Mouse (Mus musculus): ENCODE measurements around the gene Lyg2. TPM values are rescaled to one million over a fixed set of nuclear protein-coding genes. Genes with fewer than 3 reads are reported as not detected.

The Lyg2 gene
- not detected in 2 replicates for polyA plus RNA-seq (2015; fragmentation: Nextera tagmentation; extraction: Ambion mirVana)

- peaks cover 3% of the 10 kb centered on the region; the same call in 1 of the 2 replicates for H3K27me3 ChIP-seq
- H3K4me3 ChIP-seq = no peak within 1 kb of the TSS
- no peak for ATAC-seq (replicated peaks; ENCODE audit: insufficient number of reproducible peaks, insufficient read depth, low FRiP score, low read depth)
- H3K4me1 ChIP-seq (replicated peaks) = no peaks in the 10 kb centered on the region
- no peak within 1 kb of the TSS for H3K9ac ChIP-seq
- no peaks in the 10 kb centered on the region for H3K9me3 ChIP-seq (replicated peaks)
- H3K27ac ChIP-seq = no peak within 1 kb of the TSS
- 66% methylated on average over 5 of the region's 5 CpGs for WGBS
- no peaks in the 10 kb centered on the region for H3K36me3 ChIP-seq
- no peak within 1 kb of the TSS for H3K4me2 ChIP-seq
Observed at GRCm38 (mm10) chr1:37916393-37916792, at the start of gene Lyg2. TSS of gene Lyg2 (minus strand) at chr1:37916493.

DNA sequence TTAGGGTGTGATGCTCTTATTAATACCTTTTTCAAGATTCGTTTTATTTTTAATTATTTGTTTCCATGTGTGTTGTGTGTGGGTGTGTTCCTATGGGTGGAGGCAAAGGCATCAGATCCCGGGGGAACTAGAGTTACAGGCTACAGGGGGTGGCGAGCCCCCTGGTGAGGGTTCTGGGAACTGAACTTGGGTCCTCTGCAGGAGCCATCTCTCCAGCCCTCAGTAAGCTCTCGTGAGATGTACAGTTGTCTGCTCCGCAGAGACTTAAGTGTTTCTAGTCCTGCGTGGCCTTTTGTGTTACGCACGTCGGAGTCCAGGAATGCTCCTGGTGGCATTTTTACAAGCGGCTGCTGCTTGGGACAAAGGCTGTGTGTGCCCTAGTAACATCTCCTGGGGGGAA lies 49.3 kb upstream of the Lyg2 start:
- Histone ChIP-seq H3K9ac (no peak overlapping the region), H3K27me3 (no peaks in the 10 kb centered on the region), H3K36me3 (no peaks in the 10 kb centered on the region), H3K27ac (no peak overlapping the region), H3K4me1 (replicated peaks) (no peaks in the 10 kb centered on the region), H3K4me3 (no peak overlapping the region), H3K4me2 (no peak overlapping the region), H3K9me3 (replicated peaks) (no peaks in the 10 kb centered on the region)
- no peak for ATAC-seq (replicated peaks; ENCODE audit: insufficient number of reproducible peaks, insufficient read depth, low FRiP score, low read depth)
- 65% methylated on average over 10 of the region's 10 CpGs for WGBS

DNA sequence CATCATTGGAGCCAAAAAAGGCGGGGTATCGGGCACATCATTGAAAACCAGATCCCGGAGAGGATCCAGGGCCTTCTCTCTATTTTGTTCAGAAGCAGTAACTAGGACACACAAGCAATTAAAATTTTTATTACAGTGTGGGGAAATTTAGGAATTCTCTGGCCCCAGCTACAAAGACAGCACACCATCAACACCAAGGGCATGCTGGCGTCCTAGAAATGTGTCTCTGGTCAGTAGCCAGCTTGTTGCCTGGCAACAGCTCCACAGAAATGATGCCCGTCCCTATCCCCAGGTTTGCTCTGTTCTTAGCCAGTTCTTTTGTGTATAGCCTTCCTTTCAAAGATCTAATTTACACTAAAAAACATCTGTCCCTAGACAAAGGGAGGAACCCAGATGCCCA lies 43.2 kb upstream of the Lyg2 start:
- Histone ChIP-seq H3K36me3 (no peaks in the 10 kb centered on the region), H3K27ac (no peak overlapping the region), H3K9me3 (replicated peaks) (no peaks in the 10 kb centered on the region), H3K4me3 (no peak overlapping the region), H3K4me1 (replicated peaks) (0 out of 2 replicates have a peak, but pooled peaks cover 3% of the 10 kb centered on the region), H3K27me3 (no peaks in the 10 kb centered on the region), H3K9ac (no peak overlapping the region), H3K4me2 (no peak overlapping the region)
- 69% methylated on average over 5 of the region's 5 CpGs for WGBS
- ATAC-seq (replicated peaks; ENCODE audit: insufficient number of reproducible peaks, insufficient read depth, low FRiP score, low read depth) = no peak

DNA sequence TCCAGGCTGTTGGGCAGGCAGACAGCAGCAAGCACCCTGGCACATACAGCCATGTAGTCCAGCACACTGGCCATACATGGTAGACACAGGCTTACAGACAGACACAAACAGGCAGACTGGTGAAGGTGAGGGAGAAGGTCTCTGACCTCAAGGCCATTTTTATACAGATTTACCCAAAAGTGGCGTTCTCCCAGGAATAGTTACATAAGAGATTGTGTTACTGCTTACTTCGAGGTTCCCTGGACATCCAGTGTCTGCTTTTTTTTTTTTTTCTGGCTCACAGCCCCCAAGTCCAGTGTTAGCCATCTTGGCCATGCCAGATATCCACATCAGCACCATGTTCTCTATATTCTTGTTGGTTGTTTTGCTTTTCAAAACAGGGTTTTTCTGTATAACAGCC lies 42.2 kb upstream of the Lyg2 start:
- no peak for ATAC-seq (replicated peaks; ENCODE audit: insufficient number of reproducible peaks, insufficient read depth, low FRiP score, low read depth)

DNA sequence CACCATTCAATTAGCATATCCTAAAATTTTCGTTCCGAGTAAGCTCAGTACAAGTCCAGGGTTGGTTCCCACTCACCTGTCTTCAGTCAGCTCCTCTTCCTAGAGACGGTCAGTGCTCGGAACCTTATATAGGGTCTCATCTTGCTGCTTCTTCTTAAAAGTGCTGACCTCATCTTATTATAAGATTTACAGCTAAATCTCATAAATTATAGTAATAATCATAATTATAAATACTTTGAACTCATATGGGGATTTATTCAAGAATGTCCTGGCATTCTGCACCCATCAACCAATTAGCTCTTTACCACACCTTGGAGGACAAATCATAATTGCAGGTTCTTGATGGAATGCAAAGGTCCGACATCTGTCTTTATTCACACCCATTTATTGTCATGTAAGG lies 41.4 kb upstream of the Lyg2 start, which contains the start of gene Lyg1:
Gene Lyg1 (minus strand): TSS at position 101 of the 400 bp plus-strand sequence.
- Histone ChIP-seq H3K36me3 (no peaks in the 10 kb centered on the region), H3K4me1 (replicated peaks) (0 out of 2 replicates have a peak, but pooled peaks cover 3% of the 10 kb centered on the region), H3K27ac (no peak within 1 kb of the TSS), H3K9me3 (replicated peaks) (no peaks in the 10 kb centered on the region), H3K9ac (no peak within 1 kb of the TSS), H3K4me3 (no peak within 1 kb of the TSS), H3K4me2 (no peak within 1 kb of the TSS), H3K27me3 (no peaks in the 10 kb centered on the region)
- ATAC-seq (replicated peaks; ENCODE audit: insufficient number of reproducible peaks, insufficient read depth, low FRiP score, low read depth) = no peak
- WGBS = 83% methylated on average over 5 of the region's 5 CpGs

More for the DNA sequence above, 42.2 kb upstream of the Lyg2 start:
- H3K9me3 ChIP-seq (replicated peaks) = no peaks in the 10 kb centered on the region
- no peak overlapping the region for H3K4me2 ChIP-seq
- WGBS = 60% methylated on average over 2 of the region's 2 CpGs
- H3K9ac ChIP-seq = no peak overlapping the region
- H3K27me3 ChIP-seq = no peaks in the 10 kb centered on the region
- no peaks in the 10 kb centered on the region for H3K36me3 ChIP-seq
- no peak overlapping the region for H3K4me3 ChIP-seq
- 0 out of 2 replicates have a peak, but pooled peaks cover 3% of the 10 kb centered on the region for H3K4me1 ChIP-seq (replicated peaks)
- no peak overlapping the region for H3K27ac ChIP-seq

- ATAC-seq (replicated peaks; ENCODE audit: insufficient number of reproducible peaks, insufficient read depth, low FRiP score, low read depth) = no peak
- H3K36me3 ChIP-seq = no peaks in the 10 kb centered on the region
- no peaks in the 10 kb centered on the region for H3K27me3 ChIP-seq
- H3K4me1 ChIP-seq (replicated peaks) = 0 out of 2 replicates have a peak, but pooled peaks cover 3% of the 10 kb centered on the region
- H3K9me3 ChIP-seq (replicated peaks) = no peaks in the 10 kb centered on the region
- 19% methylated on average over 3 of the region's 3 CpGs for WGBS
- no peak overlapping the region for H3K4me3 ChIP-seq
- H3K4me2 ChIP-seq = no peak overlapping the region
- no peak overlapping the region for H3K27ac ChIP-seq
- no peak overlapping the region for H3K9ac ChIP-seq
Observed at GRCm38 (mm10) chr1:37956690-37957431, 40.6 kb upstream of the Lyg2 start.

DNA sequence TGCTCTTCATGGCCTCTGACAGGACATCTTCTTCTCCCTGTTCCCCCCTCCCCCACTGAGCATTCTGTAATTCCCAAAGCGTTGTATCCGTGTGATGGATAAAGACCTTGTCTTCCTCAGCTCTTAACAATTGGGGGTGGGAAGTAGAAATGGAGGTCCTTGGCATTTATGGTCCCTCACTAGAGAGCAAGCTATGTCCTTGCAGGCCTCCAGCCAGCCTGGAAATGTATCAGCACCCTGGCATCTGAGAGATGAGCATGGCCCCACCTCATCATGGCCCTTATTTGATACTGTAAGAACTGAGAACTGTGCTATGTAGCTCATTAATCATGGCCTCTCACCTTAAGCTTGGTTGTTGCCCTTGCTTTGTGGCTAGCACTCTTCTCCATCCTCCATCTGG lies 39.0 kb upstream of the Lyg2 start:
- 89% methylated on average over 2 of the region's 2 CpGs for WGBS
- no peak for ATAC-seq (replicated peaks; ENCODE audit: insufficient number of reproducible peaks, insufficient read depth, low FRiP score, low read depth)
- no peak overlapping the region for H3K4me3 ChIP-seq

DNA sequence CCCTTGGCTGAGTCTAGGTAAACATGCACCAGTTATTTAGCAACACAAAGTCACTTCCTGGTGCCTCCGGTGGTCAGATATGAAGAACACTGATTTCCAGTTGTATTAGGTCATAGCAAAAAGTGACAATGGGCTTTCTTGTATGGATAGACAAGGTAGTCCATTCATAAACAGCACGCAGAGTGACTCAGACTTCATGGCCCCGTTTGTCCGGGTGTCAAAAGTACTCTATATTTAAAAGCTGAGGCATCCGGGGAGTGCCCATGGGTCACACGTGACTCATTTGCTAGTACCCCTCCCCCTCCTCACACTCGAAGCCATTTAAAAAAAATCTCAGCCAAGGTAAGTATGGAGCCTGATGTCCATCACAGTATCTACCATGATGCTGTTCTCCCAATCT lies 38.5 kb upstream of the Lyg2 start:
- WGBS = 63% methylated on average over 7 of the region's 7 CpGs
- H3K4me1 ChIP-seq (replicated peaks) = 0 out of 2 replicates have a peak, but pooled peaks cover 3% of the 10 kb centered on the region
- no peak for ATAC-seq (replicated peaks; ENCODE audit: insufficient number of reproducible peaks, insufficient read depth, low FRiP score, low read depth)
- no peaks in the 10 kb centered on the region for H3K9me3 ChIP-seq (replicated peaks)
- H3K9ac ChIP-seq = no peak overlapping the region
- no peaks in the 10 kb centered on the region for H3K27me3 ChIP-seq
- H3K36me3 ChIP-seq = no peaks in the 10 kb centered on the region
- H3K4me3 ChIP-seq = no peak overlapping the region
- no peak overlapping the region for H3K4me2 ChIP-seq
- no peak overlapping the region for H3K27ac ChIP-seq

More for the DNA sequence above, 39.0 kb upstream of the Lyg2 start:
- Histone ChIP-seq H3K9me3 (replicated peaks) (no peaks in the 10 kb centered on the region), H3K4me1 (replicated peaks) (0 out of 2 replicates have a peak, but pooled peaks cover 3% of the 10 kb centered on the region), H3K9ac (no peak overlapping the region), H3K36me3 (no peaks in the 10 kb centered on the region), H3K4me2 (no peak overlapping the region), H3K27ac (no peak overlapping the region), H3K27me3 (no peaks in the 10 kb centered on the region)

- no peaks in the 10 kb centered on the region for H3K36me3 ChIP-seq
- no peak overlapping the region for H3K4me2 ChIP-seq
- 74% methylated on average over 2 of the region's 2 CpGs for WGBS
- H3K27me3 ChIP-seq = no peaks in the 10 kb centered on the region
- H3K4me1 ChIP-seq (replicated peaks) = no peaks in the 10 kb centered on the region
- H3K9ac ChIP-seq = no peak overlapping the region
- ATAC-seq (replicated peaks; ENCODE audit: insufficient number of reproducible peaks, insufficient read depth, low FRiP score, low read depth) = no peak
- H3K9me3 ChIP-seq (replicated peaks) = no peaks in the 10 kb centered on the region
- H3K27ac ChIP-seq = no peak overlapping the region
- no peak overlapping the region for H3K4me3 ChIP-seq
Observed at GRCm38 (mm10) chr1:37948906-37949305, 32.6 kb upstream of the Lyg2 start.

- no peaks in the 10 kb centered on the region for H3K27me3 ChIP-seq
- H3K36me3 ChIP-seq = no peaks in the 10 kb centered on the region
- no peak overlapping the region for H3K9ac ChIP-seq
- no peaks in the 10 kb centered on the region for H3K4me1 ChIP-seq (replicated peaks)
- no peak overlapping the region for H3K4me3 ChIP-seq
- no peak for ATAC-seq (replicated peaks; ENCODE audit: insufficient number of reproducible peaks, insufficient read depth, low FRiP score, low read depth)
- H3K4me2 ChIP-seq = no peak overlapping the region
- H3K27ac ChIP-seq = no peak overlapping the region
- WGBS = 20% methylated on average over 3 of the region's 3 CpGs
- no peaks in the 10 kb centered on the region for H3K9me3 ChIP-seq (replicated peaks)
Observed at GRCm38 (mm10) chr1:37931806-37932205, 15.5 kb upstream of the Lyg2 start.

DNA sequence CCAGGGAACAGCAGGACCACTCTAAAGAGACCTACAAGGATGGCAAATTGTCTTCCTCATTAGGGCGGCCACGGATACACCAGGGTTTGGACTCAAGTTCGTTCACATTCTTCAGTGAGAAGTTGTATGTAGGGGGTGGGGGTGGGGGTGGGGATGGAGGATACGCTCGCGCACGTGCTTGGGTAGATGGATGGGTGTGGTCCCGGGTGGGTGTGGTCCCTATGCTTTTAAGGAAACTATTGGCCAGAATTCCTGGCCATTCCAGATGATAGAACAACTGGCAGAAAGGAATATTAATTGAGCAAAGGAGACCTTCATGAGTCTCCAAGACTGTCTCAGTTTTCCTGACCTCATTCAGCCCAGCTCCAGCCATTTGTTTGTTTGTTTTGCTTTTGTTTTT lies 9.7 kb upstream of the Lyg2 start:
- H3K27ac ChIP-seq = no peak overlapping the region
- H3K36me3 ChIP-seq = no peaks in the 10 kb centered on the region
- ATAC-seq (replicated peaks; ENCODE audit: insufficient number of reproducible peaks, insufficient read depth, low FRiP score, low read depth) = no peak
- H3K9me3 ChIP-seq (replicated peaks) = no peaks in the 10 kb centered on the region
- H3K4me2 ChIP-seq = no peak overlapping the region
- 78% methylated on average over 8 of the region's 8 CpGs for WGBS
- H3K4me3 ChIP-seq = no peak overlapping the region
- H3K27me3 ChIP-seq = no peaks in the 10 kb centered on the region
- H3K4me1 ChIP-seq (replicated peaks) = no peaks in the 10 kb centered on the region
- no peak overlapping the region for H3K9ac ChIP-seq

GRCm38 (mm10) chr1:37922536-37922935 lies 6.2 kb upstream of the Lyg2 start:
- Histone ChIP-seq H3K9ac (no peak overlapping the region), H3K27me3 (no peaks in the 10 kb centered on the region), H3K4me1 (replicated peaks) (no peaks in the 10 kb centered on the region), H3K27ac (no peak overlapping the region), H3K9me3 (replicated peaks) (no peaks in the 10 kb centered on the region), H3K36me3 (no peaks in the 10 kb centered on the region), H3K4me3 (no peak overlapping the region), H3K4me2 (no peak overlapping the region)
- no peak for ATAC-seq (replicated peaks; ENCODE audit: insufficient number of reproducible peaks, insufficient read depth, low FRiP score, low read depth)
- WGBS = 46% methylated on average over 8 of the region's 8 CpGs
